Mouse (Mus musculus) testis, adult 2 months (tissue): ENCODE measurements around the gene Perp. TPM values are rescaled to one million over a fixed set of nuclear protein-coding genes. Genes with fewer than 3 reads are reported as not detected.

Experiments used
- H3K27ac ChIP-seq: fragments of 200-500 bp; 2 replicates; pipeline ENCODE4 v1.5.1; 2012; ENCODE audit warnings: low read depth, low read length; ENCODE audit not compliant: control insufficient read depth, insufficient read depth
- H3K27me3 ChIP-seq: fragments of 200-500 bp; 2 replicates; pipeline ENCODE4 v1.6.1; 2012; ENCODE audit warnings: mild to moderate bottlenecking, low read length, moderate library complexity; ENCODE audit not compliant: control insufficient read depth, insufficient read depth
- H3K36me3 ChIP-seq: fragments of 200-500 bp; 2 replicates; pipeline ENCODE4 v1.6.1; 2012; ENCODE audit warnings: mild to moderate bottlenecking, low read length; ENCODE audit not compliant: control insufficient read depth, insufficient read depth
- H3K4me1 ChIP-seq: fragments of 200-500 bp; 2 replicates; pipeline ENCODE4 v1.6.1; 2012; ENCODE audit warnings: low read length; ENCODE audit not compliant: control insufficient read depth, insufficient read depth
- H3K4me3 ChIP-seq: fragments of 200-500 bp; 2 replicates; pipeline ENCODE4 v1.5.1; 2012; ENCODE audit warnings: low read depth, mild to moderate bottlenecking, low read length, moderate library complexity, mixed read lengths; ENCODE audit not compliant: control insufficient read depth
- CTCF ChIP-seq: fragments of 200-500 bp; IDR thresholded peaks from 2 replicates; pipeline ENCODE4 v1.5.1; 2012; ENCODE audit warnings: low read depth, mild to moderate bottlenecking, inconsistent platforms, low read length, moderate library complexity; ENCODE audit not compliant: control insufficient read depth, insufficient read depth, insufficient replicate concordance
- POLR2A ChIP-seq: fragments of 200-500 bp; IDR thresholded peaks from 2 replicates; pipeline ENCODE4 v1.6.1; 2012; ENCODE audit warnings: low read depth, mild to moderate bottlenecking, inconsistent platforms, low read length, moderate library complexity; ENCODE audit not compliant: control insufficient read depth
- polyA plus RNA-seq: library from polyadenylated mRNA; depleted of rRNA; stranded (reverse); fragments of >200 nt; gene quantifications from 2 replicates; pipeline ENCODE4 v1.2.3, GENCODE M21; 2012

Perp gene
- polyA plus RNA-seq, 1 experiment, result 1.3 TPM

DNA sequence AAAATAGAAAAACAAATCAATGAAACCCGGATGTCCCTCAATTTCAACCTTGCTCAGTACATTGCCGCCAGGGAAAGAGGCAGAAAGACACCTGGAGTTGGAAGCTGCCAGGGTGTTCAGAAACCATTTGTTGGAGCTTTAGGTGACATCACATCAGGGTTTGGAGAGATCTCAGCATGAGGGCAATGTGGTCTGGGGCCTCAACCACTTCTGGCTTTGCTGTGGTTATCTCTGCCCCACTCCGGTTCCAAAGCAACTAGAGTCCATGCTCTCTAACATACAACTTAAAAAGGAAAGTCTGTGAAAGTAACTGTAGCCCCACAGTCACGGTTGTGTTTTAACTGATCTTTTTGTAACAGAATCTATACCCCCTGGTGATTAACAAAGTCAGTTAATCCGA is 19.9 kb downstream of the Perp start:
- no peak overlapping the region for H3K4me3 ChIP-seq
- no peaks in the 10 kb centered on the region for H3K36me3 ChIP-seq
- H3K27me3 ChIP-seq, result no peaks in the 10 kb centered on the region
- no peak overlapping the region for H3K27ac ChIP-seq
- TF ChIP-seq CTCF (no peak), POLR2A (no peak)
- no peaks in the 10 kb centered on the region; the same call in 1 of the 2 replicates for H3K4me1 ChIP-seq

DNA sequence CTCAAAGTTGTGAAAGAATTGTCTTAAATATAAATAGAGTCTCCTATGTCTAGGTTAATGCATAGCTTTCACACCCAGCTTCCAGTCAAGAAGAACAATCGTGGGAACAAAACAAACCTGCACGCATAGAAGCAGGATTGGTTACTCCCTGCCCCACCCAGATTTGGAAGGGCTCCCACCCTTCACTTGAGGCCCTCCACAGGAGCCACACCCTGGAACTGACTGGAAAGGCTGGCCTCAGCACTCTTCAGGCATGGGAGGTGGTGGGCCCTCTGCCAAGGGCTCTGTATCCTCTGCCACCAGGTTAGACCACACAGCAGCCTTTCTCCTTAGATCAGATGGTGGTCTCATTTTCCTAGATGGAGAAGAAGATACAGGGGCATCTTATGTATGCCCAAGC is 26.2 kb downstream of the Perp start:
- TF ChIP-seq POLR2A, result no peak
- TF ChIP-seq CTCF, result no peak
- Histone ChIP-seq H3K4me3 (no peak overlapping the region), H3K36me3 (no peaks in the 10 kb centered on the region)

DNA sequence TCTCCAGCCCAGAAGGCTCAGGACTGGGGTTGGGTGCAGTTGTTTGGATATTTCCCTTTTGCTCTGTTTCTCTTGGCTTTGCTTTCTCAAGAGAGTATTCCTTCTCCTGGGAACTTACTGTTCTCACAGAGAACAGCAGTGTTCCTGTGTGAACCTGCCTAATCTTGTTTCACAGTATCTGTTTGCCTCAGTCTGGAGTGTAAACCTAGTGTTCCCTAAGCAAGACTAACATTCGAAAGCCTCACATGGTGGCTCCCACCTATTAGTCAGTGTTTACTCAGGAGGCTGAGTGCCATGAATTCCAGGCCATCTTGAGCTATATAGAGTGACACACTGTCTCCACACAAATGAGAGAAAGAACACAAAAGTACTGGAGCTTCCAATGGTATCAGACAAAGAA is 31.4 kb downstream of the Perp start:
- no peaks in the 10 kb centered on the region for H3K36me3 ChIP-seq
- H3K27me3 ChIP-seq, result no peaks in the 10 kb centered on the region
- no peak overlapping the region for H3K4me3 ChIP-seq
- H3K4me1 ChIP-seq, result no peaks in the 10 kb centered on the region
- no peak for TF ChIP-seq CTCF
- no peak for TF ChIP-seq POLR2A
- H3K27ac ChIP-seq, result no peak overlapping the region

More for the DNA sequence above, 26.2 kb downstream of the Perp start:
- Histone ChIP-seq H3K4me1 (no peaks in the 10 kb centered on the region), H3K27ac (no peak overlapping the region), H3K27me3 (no peaks in the 10 kb centered on the region)

DNA sequence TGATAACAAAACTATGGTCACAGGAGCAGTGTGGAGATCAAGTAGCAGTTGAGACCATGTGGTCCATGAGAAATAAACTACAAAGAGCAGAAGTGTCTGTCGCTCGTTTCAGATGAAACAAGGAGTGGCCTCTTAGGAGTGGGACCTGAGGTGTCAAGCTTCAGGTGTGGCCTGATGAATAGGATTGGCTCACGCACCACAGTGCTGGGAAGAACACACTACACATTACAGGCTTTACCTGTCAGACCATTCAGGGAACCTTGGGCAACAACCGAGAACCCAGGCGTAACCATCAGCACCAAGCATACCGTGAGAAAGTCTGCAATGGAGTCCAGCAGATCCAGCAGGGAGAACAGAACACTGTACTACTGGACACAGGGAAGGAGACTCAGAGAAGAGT is 33.3 kb downstream of the Perp start:
- H3K4me1 ChIP-seq, result no peaks in the 10 kb centered on the region
- no peaks in the 10 kb centered on the region for H3K27me3 ChIP-seq
- TF ChIP-seq CTCF, result no peak
- no peak for TF ChIP-seq POLR2A
- H3K27ac ChIP-seq, result no peak overlapping the region
- H3K4me3 ChIP-seq, result no peak overlapping the region
- no peaks in the 10 kb centered on the region for H3K36me3 ChIP-seq

DNA sequence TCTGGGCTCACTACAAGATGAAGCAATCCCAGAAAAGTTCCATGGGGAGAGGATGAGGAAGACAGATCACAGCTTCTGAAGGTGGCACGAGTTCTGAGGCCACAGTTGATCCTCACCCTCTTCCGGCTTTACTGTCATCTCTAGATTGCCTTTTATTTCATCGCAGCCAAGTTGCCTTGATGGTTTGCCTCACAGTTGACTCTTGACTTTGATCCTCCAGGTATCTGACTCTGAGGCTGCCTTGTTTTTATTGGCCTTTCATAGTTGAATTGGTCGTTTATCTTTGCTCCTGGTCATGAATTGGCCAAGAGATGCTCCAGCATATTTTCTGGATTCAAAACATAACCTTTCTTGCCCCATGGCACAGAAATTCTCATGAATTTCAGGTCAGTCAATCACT is 34.3 kb downstream of the Perp start:
- no peaks in the 10 kb centered on the region for H3K27me3 ChIP-seq
- TF ChIP-seq POLR2A (no peak), CTCF (no peak)
- H3K27ac ChIP-seq, result no peak overlapping the region
- no peaks in the 10 kb centered on the region for H3K4me1 ChIP-seq
- H3K4me3 ChIP-seq, result no peak overlapping the region
- no peaks in the 10 kb centered on the region for H3K36me3 ChIP-seq

DNA sequence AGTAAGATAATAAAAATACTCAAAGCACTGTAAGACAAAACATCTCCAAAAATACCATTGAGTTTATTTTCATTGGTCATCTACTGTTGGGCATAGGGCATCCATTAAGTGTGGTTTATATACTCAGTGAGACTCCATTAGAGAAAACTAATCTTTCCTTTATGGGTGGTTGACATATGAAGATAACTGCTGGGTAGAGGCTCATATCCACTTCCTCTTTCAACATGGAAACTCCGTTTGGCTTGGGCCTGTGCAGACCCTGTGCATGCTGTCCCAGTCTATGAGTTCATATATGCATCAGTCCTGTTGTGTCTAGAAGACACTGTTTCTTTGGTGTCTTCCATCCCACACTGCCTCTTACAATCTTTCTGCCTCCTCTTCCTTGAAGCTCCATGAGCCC is 34.9 kb downstream of the Perp start:
- H3K4me3 ChIP-seq, result no peak overlapping the region
- H3K27me3 ChIP-seq, result no peaks in the 10 kb centered on the region
- TF ChIP-seq CTCF (no peak), POLR2A (no peak)
- H3K36me3 ChIP-seq, result no peaks in the 10 kb centered on the region
- H3K4me1 ChIP-seq, result no peaks in the 10 kb centered on the region
- H3K27ac ChIP-seq, result no peak overlapping the region

DNA sequence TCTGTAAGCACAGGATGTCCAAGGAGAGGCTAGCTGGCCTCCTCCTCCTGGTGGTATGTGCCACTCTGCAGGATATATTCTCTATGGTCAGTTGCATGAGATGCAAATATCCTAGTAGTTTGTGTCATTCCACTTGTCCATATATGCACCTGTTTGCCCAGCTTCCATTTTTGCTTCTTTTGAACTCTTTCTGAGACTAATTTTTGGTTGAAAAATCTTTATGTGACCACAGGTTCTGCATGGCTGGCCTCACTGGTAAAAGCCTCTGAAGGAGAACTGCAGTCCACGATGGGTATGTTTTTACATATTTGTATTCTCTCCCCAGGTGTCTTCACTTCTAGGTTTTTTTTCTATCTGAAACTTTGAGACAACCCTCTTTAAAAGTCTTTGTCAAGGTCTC is 37.4 kb downstream of the Perp start:
- Histone ChIP-seq H3K4me3 (no peak overlapping the region), H3K27me3 (no peaks in the 10 kb centered on the region), H3K27ac (no peak overlapping the region), H3K4me1 (no peaks in the 10 kb centered on the region), H3K36me3 (no peaks in the 10 kb centered on the region)
- TF ChIP-seq CTCF (no peak), POLR2A (no peak)
